Mouse (Mus musculus) liver, embryonic 12.5 days (tissue): ENCODE data around the gene Casz1. TPM values are rescaled to one million over a fixed set of nuclear protein-coding genes. Genes with fewer than 3 reads are reported as not detected.

Experiments
- ATAC-seq: fragments of 200-750 bp; cut with Nextera tagmentation; 2 replicates; pipeline ENCODE4 v1.8.0; 2017; ENCODE audit warnings: moderate number of reproducible peaks, mild to moderate bottlenecking, moderate library complexity
- H3K27ac ChIP-seq: fragments of 300-500 bp; sonication (generic); 2 replicates; pipeline ENCODE4 v1.5.1; 2016; ENCODE audit warnings: mild to moderate bottlenecking
- H3K27me3 ChIP-seq: fragments of 300-500 bp; sonication (generic); replicated peaks from 2 replicates; pipeline ENCODE4 v1.6.1; 2016; ENCODE audit warnings: mild to moderate bottlenecking, moderate library complexity
- H3K36me3 ChIP-seq: fragments of 300-500 bp; sonication (generic); 2 replicates; pipeline ENCODE4 v1.6.1; 2016; ENCODE audit warnings: mild to moderate bottlenecking, moderate library complexity
- H3K4me1 ChIP-seq: fragments of 300-500 bp; sonication (generic); 2 replicates; pipeline ENCODE4 v1.6.1; 2016
- H3K4me2 ChIP-seq: fragments of 300-500 bp; sonication (generic); 2 replicates; pipeline ENCODE4 v1.6.1; 2016; ENCODE audit warnings: mild to moderate bottlenecking, moderate library complexity
- H3K4me3 ChIP-seq: fragments of 300-500 bp; sonication (generic); 2 replicates; pipeline ENCODE4 v1.5.1; 2016; ENCODE audit warnings: mild to moderate bottlenecking, moderate library complexity
- H3K9ac ChIP-seq: fragments of 300-500 bp; sonication (generic); 2 replicates; pipeline ENCODE4 v1.6.1; 2016; ENCODE audit warnings: mild to moderate bottlenecking, moderate library complexity
- H3K9me3 ChIP-seq: fragments of 300-500 bp; sonication (generic); replicated peaks from 2 replicates; pipeline ENCODE4 v1.6.1; 2016; ENCODE audit warnings: mild to moderate bottlenecking, moderate library complexity
- whole genome bisulfite sequencing: fragments of 180-500 bp; shearing (Covaris S2); methylation state at CpG from one replicate; pipeline ENCODE4 v1.1.7; 2016; ENCODE audit not compliant: insufficient replicate concordance; 5-methylcytosine and 5-hydroxymethylcytosine counted together
- polyA plus RNA-seq: library from polyadenylated mRNA; unstranded; fragments of >200 nt; fragmentation: Nextera tagmentation; extraction: Ambion mirVana; gene quantifications from 2 replicates; pipeline ENCODE4 v1.2.1, GENCODE M21; 2016

The Casz1 gene
- polyA plus RNA-seq, 1 experiment from 2014 or later, result 0.50 TPM

- no peak for ATAC-seq
- H3K4me2 ChIP-seq, result no peak overlapping the region
- no peaks in the 10 kb centered on the region for H3K9me3 ChIP-seq
- H3K9ac ChIP-seq, result no peak overlapping the region
- WGBS, result 35% methylated on average over 11 of the region's 11 CpGs
- H3K27ac ChIP-seq, result no peak overlapping the region
- no peak overlapping the region for H3K4me3 ChIP-seq
- peaks cover 90% of the 10 kb centered on the region for H3K27me3 ChIP-seq
- no peaks in the 10 kb centered on the region for H3K36me3 ChIP-seq
- H3K4me1 ChIP-seq, result peaks cover 4% of the 10 kb centered on the region; the same call in 1 of the 2 replicates
These were observed 116.4 kb downstream of the Casz1 start for GRCm38 (mm10) chr4:148920610-148921009.

- Histone ChIP-seq H3K27me3 (peaks cover 94% of the 10 kb centered on the region), H3K4me3 (no peak overlapping the region), H3K9me3 (no peaks in the 10 kb centered on the region), H3K36me3 (no peaks in the 10 kb centered on the region), H3K9ac (no peak overlapping the region), H3K27ac (no peak overlapping the region), H3K4me1 (peaks cover 17% of the 10 kb centered on the region), H3K4me2 (peak overlapping the region; percentile 33)
- 22% methylated on average over 16 of the region's 16 CpGs for WGBS
- no peak for ATAC-seq
These were observed 118.0 kb downstream of the Casz1 start for GRCm38 (mm10) chr4:148922221-148922700.

- H3K36me3 ChIP-seq, result no peaks in the 10 kb centered on the region
- H3K27ac ChIP-seq, result no peak overlapping the region
- peaks cover 93% of the 10 kb centered on the region for H3K27me3 ChIP-seq
These were observed 119.2 kb downstream of the Casz1 start for GRCm38 (mm10) chr4:148923414-148923813.

DNA sequence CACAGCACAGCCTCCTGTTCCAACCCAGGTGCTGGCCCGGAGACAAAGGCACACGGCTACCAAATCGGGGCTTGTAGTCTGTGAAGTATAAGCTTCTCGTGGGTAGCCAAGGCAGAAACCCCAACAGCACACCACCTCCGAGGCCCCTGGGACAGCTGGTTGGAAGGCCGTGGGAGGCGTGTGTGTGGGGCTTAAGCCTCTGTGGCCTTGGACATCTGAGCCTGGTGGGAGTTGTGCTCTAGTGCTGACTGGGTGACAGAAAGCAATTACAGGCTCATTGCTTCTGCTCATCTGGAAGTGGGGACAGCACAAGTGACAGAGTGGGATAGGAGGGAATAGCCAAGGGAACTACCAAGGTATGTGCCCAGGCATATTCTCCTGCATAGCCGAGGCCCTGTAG is 119.7 kb downstream of the Casz1 start:
- Histone ChIP-seq H3K9ac (no peak overlapping the region), H3K4me3 (no peak overlapping the region), H3K27ac (no peak overlapping the region), H3K4me1 (peaks cover 17% of the 10 kb centered on the region), H3K4me2 (no peak overlapping the region), H3K36me3 (no peaks in the 10 kb centered on the region), H3K9me3 (no peaks in the 10 kb centered on the region), H3K27me3 (peaks cover 93% of the 10 kb centered on the region)
- ATAC-seq, result no peak
- WGBS, result 57% methylated on average over 8 of the region's 8 CpGs

More at GRCm38 (mm10) chr4:148923414-148923813, 119.2 kb downstream of the Casz1 start:
- H3K4me3 ChIP-seq, result no peak overlapping the region
- WGBS, result 61% methylated on average over 9 of the region's 9 CpGs
- peaks cover 17% of the 10 kb centered on the region for H3K4me1 ChIP-seq
- no peaks in the 10 kb centered on the region for H3K9me3 ChIP-seq
- H3K9ac ChIP-seq, result no peak overlapping the region
- H3K4me2 ChIP-seq, result no peak overlapping the region
- ATAC-seq, result no peak

- ATAC-seq, result peak; percentile 58
- 31% methylated on average over 18 of the region's 18 CpGs for WGBS
- no peaks in the 10 kb centered on the region for H3K36me3 ChIP-seq
- peak overlapping the region; percentile 51; the same call in 1 of the 2 replicates for H3K27ac ChIP-seq
- H3K27me3 ChIP-seq, result peaks cover 82% of the 10 kb centered on the region
- no peak overlapping the region for H3K9ac ChIP-seq
- no peaks in the 10 kb centered on the region for H3K9me3 ChIP-seq
- no peak overlapping the region for H3K4me2 ChIP-seq
- peaks cover 17% of the 10 kb centered on the region for H3K4me1 ChIP-seq
- no peak overlapping the region for H3K4me3 ChIP-seq
These were observed 121.5 kb downstream of the Casz1 start for GRCm38 (mm10) chr4:148925589-148926359.

DNA sequence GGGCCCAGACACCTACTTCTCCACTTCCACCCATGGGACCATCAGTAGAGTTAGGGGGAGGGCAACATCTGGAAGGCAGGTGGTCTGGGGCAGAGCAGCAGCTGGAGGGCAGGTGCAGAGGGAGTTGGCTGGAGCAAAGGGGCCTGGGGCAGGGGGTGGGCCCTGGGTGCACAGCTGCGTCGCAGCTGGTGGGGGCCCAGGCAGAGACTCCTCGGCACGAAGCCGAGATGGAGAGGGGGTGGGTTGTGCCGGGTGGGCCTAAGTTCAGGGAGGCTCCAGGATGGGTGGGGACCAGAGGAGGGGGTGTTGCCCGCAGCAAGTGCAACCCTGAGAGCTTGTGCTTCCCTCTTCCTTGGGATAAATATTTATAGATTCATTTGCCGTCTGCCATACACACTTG is 122.2 kb downstream of the Casz1 start:
- WGBS, result 65% methylated on average over 8 of the region's 8 CpGs
- Histone ChIP-seq H3K36me3 (no peaks in the 10 kb centered on the region), H3K27ac (peak overlapping the region; percentile 51; the same call in 1 of the 2 replicates), H3K4me2 (no peak overlapping the region), H3K4me1 (peaks cover 17% of the 10 kb centered on the region), H3K9ac (no peak overlapping the region), H3K27me3 (peaks cover 76% of the 10 kb centered on the region), H3K9me3 (no peaks in the 10 kb centered on the region), H3K4me3 (no peak overlapping the region)
- no peak for ATAC-seq

- Histone ChIP-seq H3K27ac (no peak overlapping the region), H3K36me3 (no peaks in the 10 kb centered on the region), H3K4me1 (peaks cover 17% of the 10 kb centered on the region), H3K4me2 (no peak overlapping the region), H3K27me3 (peaks cover 57% of the 10 kb centered on the region), H3K9ac (no peak overlapping the region), H3K9me3 (no peaks in the 10 kb centered on the region), H3K4me3 (no peak overlapping the region)
- no peak for ATAC-seq
- 23% methylated on average over 9 of the region's 9 CpGs for WGBS
These were observed 124.1 kb downstream of the Casz1 start for GRCm38 (mm10) chr4:148928316-148928715.

- Histone ChIP-seq H3K4me1 (peaks cover 17% of the 10 kb centered on the region), H3K9ac (no peak overlapping the region), H3K4me2 (no peak overlapping the region), H3K36me3 (no peaks in the 10 kb centered on the region), H3K4me3 (no peak overlapping the region), H3K27me3 (peaks cover 51% of the 10 kb centered on the region), H3K9me3 (no peaks in the 10 kb centered on the region), H3K27ac (no peak overlapping the region)
- 80% methylated on average over 16 of the region's 16 CpGs for WGBS
- no peak for ATAC-seq
These were observed 124.6 kb downstream of the Casz1 start for GRCm38 (mm10) chr4:148928876-148929275.

DNA sequence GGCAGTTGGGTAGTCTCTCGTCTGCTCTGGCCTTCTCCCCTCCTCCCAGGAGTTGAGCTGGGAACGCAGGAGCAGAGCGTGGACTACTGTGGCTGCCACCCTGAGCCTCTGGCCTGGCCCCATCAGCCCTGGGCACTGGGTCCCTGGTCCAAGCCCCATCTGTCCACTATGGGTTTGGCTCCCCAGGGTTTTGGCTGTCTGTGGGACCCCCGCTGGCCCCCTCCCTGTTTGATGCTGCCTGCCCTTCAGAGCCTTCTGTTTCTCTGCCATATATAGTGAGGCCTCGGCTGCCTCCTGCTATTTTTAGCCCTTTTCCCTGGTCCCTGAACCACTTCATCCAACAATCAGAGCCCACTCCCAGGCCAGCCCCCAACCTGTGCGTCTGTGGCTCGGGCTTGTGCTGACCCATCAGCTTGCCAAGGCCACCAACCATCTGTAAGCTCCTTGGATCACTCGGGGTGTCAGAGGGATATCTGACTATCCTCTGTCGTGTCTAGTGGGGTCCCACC is 126.5 kb downstream of the Casz1 start:
- Histone ChIP-seq H3K27ac (no peak overlapping the region), H3K4me2 (no peak overlapping the region), H3K4me1 (peaks cover 20% of the 10 kb centered on the region), H3K36me3 (no peaks in the 10 kb centered on the region), H3K4me3 (no peak overlapping the region), H3K9me3 (no peaks in the 10 kb centered on the region), H3K9ac (no peak overlapping the region), H3K27me3 (peaks cover 34% of the 10 kb centered on the region)
- WGBS, result 39% methylated on average over 9 of the region's 9 CpGs
- ATAC-seq, result no peak

DNA sequence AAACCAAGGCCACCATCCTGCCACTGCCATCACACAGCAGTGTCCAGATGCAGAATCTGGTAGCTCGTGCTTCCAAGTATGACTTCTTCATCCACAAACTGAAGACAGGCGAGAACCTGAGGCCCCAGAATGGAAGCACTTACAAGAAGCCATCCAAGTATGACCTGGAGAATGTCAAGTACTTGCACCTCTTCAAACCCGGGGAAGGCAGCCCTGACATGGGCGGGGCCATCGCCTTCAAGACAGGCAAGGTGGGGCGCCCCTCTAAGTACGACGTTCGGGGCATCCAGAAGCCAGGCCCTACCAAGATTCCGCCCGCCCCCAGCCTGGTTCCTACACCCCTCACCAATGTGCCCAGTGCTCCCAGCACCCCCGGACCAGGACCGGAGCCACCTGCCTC is 128.9 kb downstream of the Casz1 start:
- 0 out of 2 replicates have a peak, but pooled peaks cover 20% of the 10 kb centered on the region for H3K27me3 ChIP-seq
- 73% methylated on average over 13 of the region's 13 CpGs for whole genome bisulfite sequencing
- H3K9ac ChIP-seq, result no peak overlapping the region
- H3K27ac ChIP-seq, result no peak overlapping the region
- H3K4me3 ChIP-seq, result no peak overlapping the region
- H3K9me3 ChIP-seq, result no peaks in the 10 kb centered on the region
- no peak overlapping the region for H3K4me2 ChIP-seq
- peaks cover 8% of the 10 kb centered on the region; the same call in 1 of the 2 replicates for H3K4me1 ChIP-seq
- ATAC-seq, result no peak
- no peaks in the 10 kb centered on the region for H3K36me3 ChIP-seq

GRCm38 (mm10) chr4:148935211-148935610 is 131.0 kb downstream of the Casz1 start:
- Histone ChIP-seq H3K27ac (0 out of 2 replicates have a peak overlapping the region, but pooled peaks have one; percentile 17), H3K4me1 (peaks cover 11% of the 10 kb centered on the region), H3K9ac (no peak overlapping the region), H3K4me3 (no peak overlapping the region), H3K27me3 (peaks cover 8% of the 10 kb centered on the region; the same call in 1 of the 2 replicates), H3K4me2 (0 out of 2 replicates have a peak overlapping the region, but pooled peaks have one; percentile 8), H3K9me3 (no peaks in the 10 kb centered on the region), H3K36me3 (no peaks in the 10 kb centered on the region)
- 49% methylated on average over 13 of the region's 13 CpGs for WGBS
- ATAC-seq, result peak; percentile 18; the same call in 1 of the 2 replicates

GRCm38 (mm10) chr4:148936111-148936510 is 131.9 kb downstream of the Casz1 start:
- Histone ChIP-seq H3K4me1 (peaks cover 20% of the 10 kb centered on the region), H3K36me3 (no peaks in the 10 kb centered on the region), H3K4me3 (no peak overlapping the region), H3K27ac (peak overlapping the region; percentile 17; the same call in 1 of the 2 replicates), H3K9me3 (no peaks in the 10 kb centered on the region), H3K27me3 (peaks cover 6% of the 10 kb centered on the region; the same call in 1 of the 2 replicates), H3K9ac (no peak overlapping the region), H3K4me2 (no peak overlapping the region)
- 71% methylated on average over 12 of the region's 12 CpGs for WGBS
- peak; percentile 28; the same call in 1 of the 2 replicates for ATAC-seq
